In genomic region chr3:71274287-71275204, GRCm38 (mm10) we compare ENCODE assay signal across 27 mouse cellular contexts.
"Had no signal": no experiment of that assay in that cellular context is flagged by ENCODE, and none has a peak within 500 bp of the region (broad histone marks: within the 10 kb centered on the region; RNA-seq: fewer than 3 reads in every experiment).

No protein-coding gene starts in this region.

- H3K9me3 ChIP-seq: heart, embryonic 13.5 days; heart, embryonic 15.5 days; hindbrain, embryonic 13.5 days; hindbrain, embryonic 15.5 days; kidney, embryonic 15.5 days; limb, embryonic 13.5 days; limb, embryonic 15.5 days; liver, embryonic 12.5 days had no signal

- DNase-seq: gastrocnemius, postnatal 14 days; gastrocnemius, postnatal 36 days; heart, adult 11 months; heart, adult 2 months; heart, postnatal 14 days; heart, postnatal 36 days; kidney, adult 11 months; kidney, adult 2 months; kidney, adult 9 months; kidney, postnatal 14 days; kidney, postnatal 36 days; layer of hippocampus, adult 9-11 months; layer of hippocampus, postnatal 36 days; left cerebral cortex, postnatal 4 days had no signal

- H3K4me1 ChIP-seq: heart, embryonic 13.5 days; heart, embryonic 15.5 days; hindbrain, embryonic 13.5 days; hindbrain, embryonic 15.5 days; kidney, embryonic 15.5 days; limb, embryonic 13.5 days; limb, embryonic 15.5 days; liver, embryonic 12.5 days had no signal

- H3K4me2 ChIP-seq: heart, embryonic 11.5 days; heart, embryonic 13.5 days; heart, embryonic 15.5 days; hindbrain, embryonic 13.5 days; hindbrain, embryonic 15.5 days; kidney, embryonic 15.5 days; limb, embryonic 13.5 days; limb, embryonic 15.5 days; liver, embryonic 12.5 days had no signal

- H3K9ac ChIP-seq: heart, embryonic 13.5 days; heart, embryonic 15.5 days; hindbrain, embryonic 13.5 days; hindbrain, embryonic 15.5 days; kidney, embryonic 15.5 days; limb, embryonic 13.5 days; limb, embryonic 15.5 days; liver, embryonic 12.5 days; liver, embryonic 14.5 days had no signal

- H3K4me3 ChIP-seq: heart, adult 2 months; heart, embryonic 13.5 days; heart, embryonic 15.5 days; hindbrain, embryonic 13.5 days; hindbrain, embryonic 15.5 days; kidney, embryonic 15.5 days; layer of hippocampus, adult 2 months; limb, embryonic 13.5 days; limb, embryonic 15.5 days; liver, embryonic 12.5 days had no signal

- H3K27ac ChIP-seq: heart, adult 2 months; heart, embryonic 13.5 days; heart, embryonic 15.5 days; hindbrain, embryonic 13.5 days; hindbrain, embryonic 15.5 days; hindbrain, postnatal 0 days; kidney, embryonic 15.5 days; kidney, postnatal 0 days; layer of hippocampus, adult 2 months; limb, embryonic 13.5 days; limb, embryonic 15.5 days; liver, embryonic 12.5 days; liver, embryonic 14.5 days had no signal

- H3K36me3 ChIP-seq: heart, embryonic 13.5 days; heart, embryonic 15.5 days; hindbrain, embryonic 13.5 days; hindbrain, embryonic 15.5 days; kidney, embryonic 15.5 days; limb, embryonic 13.5 days; limb, embryonic 15.5 days; liver, embryonic 12.5 days had no signal

- ATAC-seq: hindbrain, postnatal 0 days; liver, embryonic 12.5 days had no signal

- H3K27me3 ChIP-seq: heart, embryonic 13.5 days; heart, embryonic 15.5 days; hindbrain, embryonic 13.5 days; hindbrain, embryonic 15.5 days; kidney, embryonic 15.5 days; limb, embryonic 13.5 days; limb, embryonic 15.5 days; liver, embryonic 12.5 days had no signal
